Mouse (Mus musculus) ES-Bruce4 (cell line): ENCODE data around the gene Mapkapk3.

Source experiments
- CTCF ChIP-seq: IDR thresholded peaks from one replicate; pipeline ENCODE4 v1.8.1; 2011; ENCODE audit warnings: low read depth, low read length
- POLR2A ChIP-seq: IDR thresholded peaks from one replicate; pipeline ENCODE4 v1.8.1; 2011; ENCODE audit warnings: low read length; ENCODE audit not compliant: insufficient read depth

DNA sequence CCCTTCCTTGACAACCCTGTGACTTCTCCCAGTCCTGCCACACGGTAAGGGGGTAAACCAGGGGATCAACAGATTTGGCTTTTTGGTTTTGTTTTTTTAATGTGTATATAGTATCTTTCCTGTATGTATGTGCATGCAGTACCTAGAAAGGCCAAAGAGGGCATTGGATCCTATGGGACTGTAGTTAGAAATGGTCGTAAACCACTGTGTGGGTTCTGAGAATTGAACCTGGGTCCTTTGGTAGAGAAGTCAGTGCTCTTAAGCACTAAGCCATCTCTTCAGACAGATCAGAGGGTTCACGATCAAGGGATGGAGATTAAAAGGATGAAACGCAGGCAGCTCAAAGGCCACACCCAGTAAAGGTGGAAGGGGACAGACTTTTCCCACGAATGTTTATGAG, 45.4 kb upstream of the Mapkapk3 start:
- no peak for TF ChIP-seq CTCF
- no peak for TF ChIP-seq POLR2A
